Mouse (Mus musculus) E14TG2a.4 (cell line): ENCODE results near the gene Pef1.

Experiments used
- CTCF ChIP-seq: conservative IDR thresholded peaks from 2 replicates; pipeline ENCODE4 v1.5.1; 2014; ENCODE audit warnings: low read length
- NANOG ChIP-seq: IDR thresholded peaks from 2 replicates; pipeline ENCODE4 v1.6.1; 2014; ENCODE audit warnings: borderline replicate concordance, low read length, mixed read lengths

- TF ChIP-seq CTCF, result no peak
- no peak for TF ChIP-seq NANOG
Measured at GRCm38 (mm10) chr4:130109666-130110065, 7.3 kb downstream of the Pef1 start.
